Mouse (Mus musculus): ENCODE results near the gene Slc25a30. TPM values are rescaled to one million over a fixed set of nuclear protein-coding genes. Genes with fewer than 3 reads are reported as not detected.
"Not testable (repeated sequence)": the region's sequence is repeated elsewhere in the genome, so short reads cannot be mapped to it uniquely, and the experiment has no call there.

Slc25a30 gene
- polyA plus RNA-seq (2016; fragmentation: Nextera tagmentation; extraction: Ambion mirVana) = 7.0 and 7.1 TPM in 2 replicates

DNA sequence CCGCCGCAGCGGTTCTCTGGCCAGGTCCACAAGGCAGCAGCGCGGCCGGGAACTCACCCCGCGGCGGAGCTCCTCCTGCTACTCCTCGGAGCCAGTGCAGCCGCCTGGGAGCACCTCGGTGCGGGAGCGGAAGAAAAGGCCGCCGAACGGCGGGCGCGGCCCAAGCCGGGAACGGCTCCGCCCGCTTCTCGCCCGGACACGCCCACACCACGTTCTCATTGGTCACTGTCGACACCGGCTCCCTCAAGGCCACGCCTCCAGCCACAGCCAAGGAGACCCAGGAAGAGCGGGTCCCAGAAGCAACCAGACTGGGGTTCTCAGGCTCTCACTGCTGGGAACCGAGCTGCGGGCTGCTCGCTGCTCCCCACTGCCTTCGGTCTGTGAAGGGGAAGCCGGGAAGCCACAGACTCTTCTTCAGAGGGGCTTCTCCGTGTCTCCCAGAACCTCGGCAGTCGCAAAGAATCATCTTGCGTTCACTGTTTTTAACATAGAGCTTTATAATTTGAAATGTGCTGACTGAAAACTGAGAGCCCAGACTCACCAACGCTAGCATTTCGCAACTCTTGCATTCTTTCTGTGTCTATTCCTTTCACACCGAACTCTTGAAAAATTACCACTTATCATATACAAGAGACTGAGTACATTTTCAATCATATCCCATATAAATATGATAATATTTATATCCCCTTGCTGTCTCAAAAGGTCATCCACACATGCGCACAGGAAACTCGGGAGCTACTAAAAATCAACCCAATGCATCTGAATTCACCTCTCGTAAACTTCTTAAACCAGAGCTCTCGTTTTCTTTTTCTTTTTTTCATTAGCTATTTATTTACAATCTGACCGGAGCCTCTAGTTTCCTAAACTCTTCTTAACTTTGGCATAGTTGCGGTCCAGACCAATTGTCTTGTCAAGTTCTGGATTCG is at the start of gene Slc25a30:
Gene Slc25a30 (minus strand): TSS at position 170 of the 926 bp plus-strand sequence.
- DNase-seq (ENCODE audit: low spot score) = peak; percentile 96
- H3K27ac ChIP-seq (replicated peaks) = peak within 1 kb of the TSS; percentile 90
- H3K4me1 ChIP-seq = peaks cover 6% of the 10 kb centered on the region
- peaks cover 30% of the 10 kb centered on the region for H3K27me3 ChIP-seq (replicated peaks; ENCODE audit: low read depth, poor library complexity, severe bottlenecking)
- no peaks in the 10 kb centered on the region for H3K9me3 ChIP-seq
- peak within 1 kb of the TSS; percentile 88 for H3K4me3 ChIP-seq
- WGBS = 7% methylated on average over 51 of the region's 51 CpGs
- H3K36me3 ChIP-seq (replicated peaks) = no peaks in the 10 kb centered on the region

DNA sequence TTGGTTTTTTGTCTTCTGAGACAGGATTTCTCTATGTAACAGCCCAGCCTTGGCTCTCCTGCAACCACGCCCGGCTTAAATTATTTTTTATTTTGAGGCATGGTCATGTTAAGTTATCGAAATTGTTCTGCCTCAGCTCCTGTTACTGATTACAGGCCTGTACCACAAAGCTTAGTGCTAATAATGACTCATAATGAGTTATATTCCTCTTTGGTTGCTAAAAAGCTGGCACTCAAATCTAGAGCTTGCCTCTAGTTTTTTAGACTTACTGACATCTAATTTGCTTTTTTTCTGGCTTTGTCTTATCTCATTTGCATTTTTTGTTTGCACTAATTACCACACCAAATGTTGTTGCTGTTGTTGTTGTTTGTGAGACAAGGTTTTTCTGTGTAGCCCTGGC is 49.7 kb upstream of the Slc25a30 start:
- WGBS = 92% methylated on average over 3 of the region's 3 CpGs
- no peak overlapping the region for H3K4me3 ChIP-seq
- H3K27me3 ChIP-seq (replicated peaks; ENCODE audit: low read depth, poor library complexity, severe bottlenecking) = no peaks in the 10 kb centered on the region
- H3K36me3 ChIP-seq (replicated peaks) = no peaks in the 10 kb centered on the region
- peaks cover 34% of the 10 kb centered on the region for H3K4me1 ChIP-seq
- H3K9me3 ChIP-seq = no peaks in the 10 kb centered on the region
- DNase-seq (ENCODE audit: low spot score) = no peak
- H3K27ac ChIP-seq (replicated peaks) = no peak overlapping the region

DNA sequence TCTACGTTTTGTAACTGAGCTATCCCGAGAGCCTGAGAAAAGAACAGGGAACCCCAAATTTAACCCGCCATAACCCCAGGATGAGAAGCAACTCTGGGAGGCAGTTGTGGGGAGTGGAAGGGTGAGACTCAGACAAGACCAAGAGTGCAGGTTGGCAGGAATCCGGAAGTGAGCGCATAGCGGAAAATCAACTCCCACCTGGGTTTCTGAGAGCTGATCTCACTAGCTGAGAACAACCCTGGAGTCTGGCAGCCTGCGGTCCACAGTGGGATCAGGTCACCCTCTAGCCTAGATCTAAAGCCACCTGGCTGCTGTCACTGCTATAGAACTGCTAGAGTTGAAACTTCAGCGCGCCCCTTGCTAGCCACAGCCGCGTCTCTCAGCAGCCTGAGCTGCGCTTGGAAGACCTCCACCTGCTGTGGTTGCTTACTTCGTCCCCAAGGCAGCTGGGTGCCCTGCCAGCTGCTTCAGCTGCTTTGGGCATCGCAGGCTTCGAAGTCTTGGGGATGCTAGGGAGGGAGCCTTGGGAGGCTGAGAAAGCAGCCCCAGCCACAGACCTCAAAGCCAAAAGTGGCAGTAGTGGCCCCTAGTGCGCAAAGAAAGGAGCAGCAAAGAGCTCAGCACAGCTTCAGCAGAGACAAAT is 48.0 kb upstream of the Slc25a30 start:
- peak overlapping the region; percentile 95 for H3K27ac ChIP-seq (replicated peaks)
- no peaks in the 10 kb centered on the region for H3K9me3 ChIP-seq
- WGBS = under 1% methylated on average over 16 of the region's 16 CpGs
- no peaks in the 10 kb centered on the region for H3K27me3 ChIP-seq (replicated peaks; ENCODE audit: low read depth, poor library complexity, severe bottlenecking)
- H3K4me3 ChIP-seq = peak overlapping the region; percentile 61
- no peaks in the 10 kb centered on the region for H3K36me3 ChIP-seq (replicated peaks)
- DNase-seq (ENCODE audit: low spot score) = peak; percentile 74
- H3K4me1 ChIP-seq = peaks cover 34% of the 10 kb centered on the region

GRCm38 (mm10) chr14:75834251-75834738 is 47.5 kb upstream of the Slc25a30 start:
- H3K9me3 ChIP-seq = no peaks in the 10 kb centered on the region
- peaks cover 34% of the 10 kb centered on the region for H3K4me1 ChIP-seq
- peak overlapping the region; percentile 61 for H3K4me3 ChIP-seq
- H3K27me3 ChIP-seq (replicated peaks; ENCODE audit: low read depth, poor library complexity, severe bottlenecking) = no peaks in the 10 kb centered on the region
- no peaks in the 10 kb centered on the region for H3K36me3 ChIP-seq (replicated peaks)
- WGBS = 0% methylated on average over 10 of the region's 10 CpGs
- DNase-seq (ENCODE audit: low spot score) = peak; percentile 79
- H3K27ac ChIP-seq (replicated peaks) = peak overlapping the region; percentile 95

GRCm38 (mm10) chr14:75833546-75834250 is 46.9 kb upstream of the Slc25a30 start:
- H3K36me3 ChIP-seq (replicated peaks) = no peaks in the 10 kb centered on the region
- H3K27me3 ChIP-seq (replicated peaks; ENCODE audit: low read depth, poor library complexity, severe bottlenecking) = peaks cover 5% of the 10 kb centered on the region
- 8% methylated on average over 12 of the region's 12 CpGs for WGBS
- no peaks in the 10 kb centered on the region for H3K9me3 ChIP-seq
- H3K4me3 ChIP-seq = peak overlapping the region; percentile 61
- peak; percentile 79 for DNase-seq (ENCODE audit: low spot score)
- H3K4me1 ChIP-seq = peaks cover 40% of the 10 kb centered on the region
- peak overlapping the region; percentile 95 for H3K27ac ChIP-seq (replicated peaks)

GRCm38 (mm10) chr14:75832982-75833381 is 46.1 kb upstream of the Slc25a30 start:
- 32% methylated on average over 4 of the region's 4 CpGs for WGBS
- Histone ChIP-seq H3K4me3 (peak overlapping the region; percentile 61), H3K27ac (replicated peaks) (peak overlapping the region; percentile 95)

DNA sequence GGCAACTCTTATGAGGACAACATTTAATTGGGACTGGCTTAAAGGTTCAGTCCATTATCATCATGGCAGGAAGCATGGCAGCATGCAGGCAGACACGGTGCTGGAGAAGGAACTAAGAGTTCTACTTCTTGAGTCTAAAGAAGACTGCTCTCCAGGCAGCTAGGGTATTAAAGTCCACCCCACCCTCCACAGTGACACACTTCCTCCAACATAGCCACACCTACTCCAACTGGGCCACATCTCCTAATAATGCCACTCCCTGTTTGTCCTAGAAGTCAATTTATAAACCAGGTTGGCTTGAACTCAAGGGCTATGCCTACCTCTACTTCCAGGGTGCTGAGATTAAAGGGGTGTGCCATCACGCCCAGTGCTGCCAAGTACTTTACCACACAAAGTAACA is 45.2 kb upstream of the Slc25a30 start:
- DNase-seq (ENCODE audit: low spot score) = no peak
- WGBS = 89% methylated on average over 2 of the region's 2 CpGs

More at GRCm38 (mm10) chr14:75832982-75833381, 46.1 kb upstream of the Slc25a30 start:
- DNase-seq (ENCODE audit: low spot score) = peak; percentile 38
- Histone ChIP-seq H3K27me3 (replicated peaks; ENCODE audit: low read depth, poor library complexity, severe bottlenecking) (peaks cover 12% of the 10 kb centered on the region), H3K36me3 (replicated peaks) (no peaks in the 10 kb centered on the region), H3K4me1 (peaks cover 47% of the 10 kb centered on the region), H3K9me3 (no peaks in the 10 kb centered on the region)

DNA sequence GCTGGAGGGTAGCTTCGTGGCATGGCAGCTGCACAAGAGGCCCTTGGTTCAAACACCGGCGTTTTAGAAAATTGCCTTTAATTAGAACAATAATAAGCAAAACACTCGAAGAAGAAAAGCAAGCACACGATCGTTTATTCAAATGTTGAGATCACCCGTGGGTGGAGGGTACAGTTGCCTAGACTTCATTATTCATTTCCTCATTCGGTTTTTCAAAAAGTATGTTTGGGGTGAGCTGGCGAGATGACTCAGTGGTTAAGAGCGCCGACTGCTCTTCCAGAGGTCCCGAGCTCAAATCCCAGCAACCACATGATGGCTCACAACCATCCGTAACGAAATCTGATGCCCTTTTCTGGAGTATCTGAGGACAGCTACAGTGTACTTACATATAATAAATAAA is 43.0 kb upstream of the Slc25a30 start:
- WGBS = 62% methylated on average over 14 of the region's 14 CpGs
- Histone ChIP-seq H3K4me1 (peaks cover 42% of the 10 kb centered on the region), H3K27me3 (replicated peaks; ENCODE audit: low read depth, poor library complexity, severe bottlenecking) (peaks cover 19% of the 10 kb centered on the region), H3K4me3 (peak overlapping the region; percentile 53; the same call in 1 of the 2 replicates)
- not testable (repeated sequence) for H3K36me3 ChIP-seq (replicated peaks); DNase-seq (ENCODE audit: low spot score); H3K9me3 ChIP-seq; H3K27ac ChIP-seq (replicated peaks)

More for the DNA sequence above, 45.2 kb upstream of the Slc25a30 start:
- Histone ChIP-seq H3K27me3 (replicated peaks; ENCODE audit: low read depth, poor library complexity, severe bottlenecking) (peaks cover 19% of the 10 kb centered on the region), H3K4me1 (peaks cover 49% of the 10 kb centered on the region), H3K36me3 (replicated peaks) (no peaks in the 10 kb centered on the region), H3K9me3 (no peaks in the 10 kb centered on the region), H3K4me3 (no peak overlapping the region), H3K27ac (replicated peaks) (no peak overlapping the region)

GRCm38 (mm10) chr14:75828866-75829806 is 42.3 kb upstream of the Slc25a30 start:
- 8% methylated on average over 32 of the region's 32 CpGs for WGBS
- 0 out of 2 replicates have a peak overlapping the region, but pooled peaks have one; percentile 1 for H3K27ac ChIP-seq (replicated peaks)
- no peaks in the 10 kb centered on the region for H3K36me3 ChIP-seq (replicated peaks)
- H3K4me3 ChIP-seq = peak overlapping the region; percentile 53
- DNase-seq (ENCODE audit: low spot score) = peak; percentile 88
- H3K4me1 ChIP-seq = peaks cover 39% of the 10 kb centered on the region
- H3K27me3 ChIP-seq (replicated peaks; ENCODE audit: low read depth, poor library complexity, severe bottlenecking) = peaks cover 19% of the 10 kb centered on the region
- H3K9me3 ChIP-seq = no peaks in the 10 kb centered on the region

- peak; percentile 35 for DNase-seq (ENCODE audit: low spot score)
- Histone ChIP-seq H3K4me3 (peak overlapping the region; percentile 53), H3K9me3 (no peaks in the 10 kb centered on the region), H3K27me3 (replicated peaks; ENCODE audit: low read depth, poor library complexity, severe bottlenecking) (peaks cover 19% of the 10 kb centered on the region), H3K36me3 (replicated peaks) (no peaks in the 10 kb centered on the region), H3K27ac (replicated peaks) (no peak overlapping the region), H3K4me1 (peaks cover 32% of the 10 kb centered on the region)
- 25% methylated on average over 11 of the region's 11 CpGs for WGBS
Observed at GRCm38 (mm10) chr14:75828221-75828620, 41.4 kb upstream of the Slc25a30 start.

DNA sequence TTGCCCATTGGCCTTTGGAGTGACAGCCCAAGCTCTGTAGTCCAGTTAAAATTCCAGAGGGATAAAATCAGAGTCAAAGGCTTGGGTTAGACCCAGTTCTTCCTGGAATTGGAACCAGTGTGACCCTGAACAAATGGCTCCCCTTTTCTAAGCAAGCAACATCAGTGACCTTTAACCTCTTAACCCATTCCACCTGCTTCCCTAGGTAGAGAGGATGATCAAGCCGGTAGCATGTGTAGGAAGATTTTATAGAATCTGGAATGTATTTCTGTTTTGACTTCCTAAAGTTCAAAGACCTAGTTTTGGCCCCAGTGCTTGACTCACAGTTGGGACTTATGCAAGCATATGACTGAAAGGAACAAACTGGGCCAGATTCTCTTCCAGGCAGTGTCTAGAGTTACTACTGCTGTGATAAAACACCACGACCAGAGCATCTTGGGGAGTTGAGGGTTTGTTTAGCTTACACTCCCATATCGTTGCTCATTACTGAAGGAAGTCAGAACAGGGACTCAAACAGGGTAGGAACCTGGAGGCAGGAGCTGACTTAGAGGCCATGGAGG is 40.1 kb upstream of the Slc25a30 start:
- 56% methylated on average over 3 of the region's 3 CpGs for WGBS
- Histone ChIP-seq H3K27me3 (replicated peaks; ENCODE audit: low read depth, poor library complexity, severe bottlenecking) (peaks cover 19% of the 10 kb centered on the region), H3K4me3 (no peak overlapping the region), H3K9me3 (no peaks in the 10 kb centered on the region), H3K27ac (replicated peaks) (no peak overlapping the region), H3K4me1 (peaks cover 26% of the 10 kb centered on the region), H3K36me3 (replicated peaks) (no peaks in the 10 kb centered on the region)
- no peak for DNase-seq (ENCODE audit: low spot score)

Measured in embryonic facial prominence, embryonic 10.5 days (tissue).